Mouse (Mus musculus) ES-Bruce4 (cell line): ENCODE measurements around the gene Cyb5d2.

Source experiments
- CTCF ChIP-seq: IDR thresholded peaks from one replicate; pipeline ENCODE4 v1.8.1; 2011; ENCODE audit warnings: low read depth, low read length
- POLR2A ChIP-seq: IDR thresholded peaks from one replicate; pipeline ENCODE4 v1.8.1; 2011; ENCODE audit warnings: low read length; ENCODE audit not compliant: insufficient read depth

GRCm38 (mm10) chr11:72733736-72734135 lies 62.2 kb downstream of the Cyb5d2 start:
- no peak for TF ChIP-seq CTCF
- TF ChIP-seq POLR2A = no peak
